Mouse (Mus musculus): ENCODE data around the gene Mical2.
A peak's percentile ranks its signal among the peaks of the same experiment; 100 is the strongest.

Gene Mical2

GRCm38 (mm10) chr7:112225615-112226262, at the start of gene Mical2:
Gene Mical2 (plus strand): TSS chr7:112225856.
- Histone ChIP-seq H3K4me3 (replicated peaks; ENCODE audit: low read length) (peak within 1 kb of the TSS; percentile 83), H3K9me3 (ENCODE audit: low read length) (peaks cover 4% of the 10 kb centered on the region), H3K36me3 (ENCODE audit: insufficient read depth, low read length) (no peaks in the 10 kb centered on the region), H3K27me3 (ENCODE audit: insufficient read depth, low read length) (peaks cover 68% of the 10 kb centered on the region), H3K4me1 (replicated peaks; ENCODE audit: low read depth, low read length) (peaks cover 27% of the 10 kb centered on the region)
- TF ChIP-seq CTCF (conservative IDR thresholded peaks at IDR 0.05; ENCODE audit: low read length): no peak
- no peak for TF ChIP-seq POU5F1 (IDR thresholded peaks at IDR 0.05; ENCODE audit: borderline replicate concordance, low read length)
- no peak for TF ChIP-seq NANOG (IDR thresholded peaks at IDR 0.05; ENCODE audit: borderline replicate concordance, low read length)

GRCm38 (mm10) chr7:112176627-112177026, 49.0 kb upstream of the Mical2 start:
- peaks cover 8% of the 10 kb centered on the region for H3K4me1 ChIP-seq (replicated peaks; ENCODE audit: low read depth, low read length)
- H3K27me3 ChIP-seq (ENCODE audit: insufficient read depth, low read length): no peaks in the 10 kb centered on the region; the same call in 1 of the 2 replicates
- TF ChIP-seq POU5F1 (IDR thresholded peaks at IDR 0.05; ENCODE audit: borderline replicate concordance, low read length) (no peak), NANOG (IDR thresholded peaks at IDR 0.05; ENCODE audit: borderline replicate concordance, low read length) (no peak), CTCF (conservative IDR thresholded peaks at IDR 0.05; ENCODE audit: low read length) (no peak)
- H3K9me3 ChIP-seq (ENCODE audit: low read length): peaks cover 4% of the 10 kb centered on the region; the same call in 1 of the 2 replicates
- H3K4me3 ChIP-seq (replicated peaks; ENCODE audit: low read length): no peak overlapping the region
- no peaks in the 10 kb centered on the region for H3K36me3 ChIP-seq (ENCODE audit: insufficient read depth, low read length)

GRCm38 (mm10) chr7:112180235-112180705, 45.4 kb upstream of the Mical2 start:
- TF ChIP-seq CTCF (conservative IDR thresholded peaks at IDR 0.05; ENCODE audit: low read length) (peak; percentile 92), NANOG (IDR thresholded peaks at IDR 0.05; ENCODE audit: borderline replicate concordance, low read length) (no peak)
- Histone ChIP-seq H3K4me3 (replicated peaks; ENCODE audit: low read length) (no peak overlapping the region), H3K36me3 (ENCODE audit: insufficient read depth, low read length) (no peaks in the 10 kb centered on the region), H3K9me3 (ENCODE audit: low read length) (peaks cover 4% of the 10 kb centered on the region; the same call in 1 of the 2 replicates), H3K4me1 (replicated peaks; ENCODE audit: low read depth, low read length) (peaks cover 8% of the 10 kb centered on the region), H3K27me3 (ENCODE audit: insufficient read depth, low read length) (peaks cover 2% of the 10 kb centered on the region; the same call in 1 of the 2 replicates)

GRCm38 (mm10) chr7:112183258-112183841, 42.3 kb upstream of the Mical2 start:
- peak; percentile 96 for TF ChIP-seq CTCF (conservative IDR thresholded peaks at IDR 0.05; ENCODE audit: low read length)
- TF ChIP-seq POU5F1 (IDR thresholded peaks at IDR 0.05; ENCODE audit: borderline replicate concordance, low read length): no peak
- no peak for TF ChIP-seq NANOG (IDR thresholded peaks at IDR 0.05; ENCODE audit: borderline replicate concordance, low read length)
- Histone ChIP-seq H3K9me3 (ENCODE audit: low read length) (peaks cover 3% of the 10 kb centered on the region; the same call in 1 of the 2 replicates), H3K36me3 (ENCODE audit: insufficient read depth, low read length) (no peaks in the 10 kb centered on the region), H3K4me3 (replicated peaks; ENCODE audit: low read length) (no peak overlapping the region), H3K27me3 (ENCODE audit: insufficient read depth, low read length) (peaks cover 2% of the 10 kb centered on the region; the same call in 1 of the 2 replicates), H3K4me1 (replicated peaks; ENCODE audit: low read depth, low read length) (peaks cover 9% of the 10 kb centered on the region)

GRCm38 (mm10) chr7:112184519-112185225, 41.0 kb upstream of the Mical2 start:
- Histone ChIP-seq H3K36me3 (ENCODE audit: insufficient read depth, low read length) (no peaks in the 10 kb centered on the region), H3K4me3 (replicated peaks; ENCODE audit: low read length) (no peak overlapping the region), H3K9me3 (ENCODE audit: low read length) (peaks cover 8% of the 10 kb centered on the region; the same call in 1 of the 2 replicates), H3K4me1 (replicated peaks; ENCODE audit: low read depth, low read length) (peaks cover 9% of the 10 kb centered on the region), H3K27me3 (ENCODE audit: insufficient read depth, low read length) (peaks cover 2% of the 10 kb centered on the region; the same call in 1 of the 2 replicates)
- TF ChIP-seq CTCF (conservative IDR thresholded peaks at IDR 0.05; ENCODE audit: low read length) (no peak), NANOG (IDR thresholded peaks at IDR 0.05; ENCODE audit: borderline replicate concordance, low read length) (no peak), POU5F1 (IDR thresholded peaks at IDR 0.05; ENCODE audit: borderline replicate concordance, low read length) (no peak)

DNA sequence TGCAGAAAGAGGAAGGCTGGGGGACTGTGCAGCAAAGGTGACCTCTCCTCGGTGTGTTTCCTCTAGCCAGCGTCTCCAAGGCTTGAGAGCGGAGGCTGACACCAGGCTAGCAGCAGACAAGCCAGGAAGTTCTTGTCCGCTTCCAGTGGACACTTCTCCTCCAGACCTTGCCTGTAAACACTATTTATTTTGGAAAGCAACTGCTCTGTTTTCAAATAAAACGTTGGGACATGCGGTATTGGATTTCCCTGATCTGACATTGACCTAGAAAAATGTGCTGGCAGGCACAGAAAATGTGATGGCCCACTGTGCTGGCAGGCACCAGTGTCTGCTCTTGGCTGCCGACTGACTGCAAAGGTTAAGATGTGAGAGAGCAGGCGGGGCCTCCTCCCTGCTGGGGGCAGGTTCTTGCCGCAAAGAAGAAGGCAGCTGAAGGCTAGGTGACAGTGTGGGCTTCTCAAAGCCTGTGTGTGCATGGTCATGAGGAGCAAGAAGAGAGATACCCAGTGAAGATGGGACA, 40.4 kb upstream of the Mical2 start:
- TF ChIP-seq POU5F1 (IDR thresholded peaks at IDR 0.05; ENCODE audit: borderline replicate concordance, low read length) (no peak), CTCF (conservative IDR thresholded peaks at IDR 0.05; ENCODE audit: low read length) (no peak), NANOG (IDR thresholded peaks at IDR 0.05; ENCODE audit: borderline replicate concordance, low read length) (no peak)
- Histone ChIP-seq H3K27me3 (ENCODE audit: insufficient read depth, low read length) (peaks cover 2% of the 10 kb centered on the region; the same call in 1 of the 2 replicates), H3K4me1 (replicated peaks; ENCODE audit: low read depth, low read length) (peaks cover 6% of the 10 kb centered on the region; the same call in 1 of the 2 replicates), H3K36me3 (ENCODE audit: insufficient read depth, low read length) (no peaks in the 10 kb centered on the region), H3K9me3 (ENCODE audit: low read length) (peaks cover 8% of the 10 kb centered on the region; the same call in 1 of the 2 replicates), H3K4me3 (replicated peaks; ENCODE audit: low read length) (no peak overlapping the region)

DNA sequence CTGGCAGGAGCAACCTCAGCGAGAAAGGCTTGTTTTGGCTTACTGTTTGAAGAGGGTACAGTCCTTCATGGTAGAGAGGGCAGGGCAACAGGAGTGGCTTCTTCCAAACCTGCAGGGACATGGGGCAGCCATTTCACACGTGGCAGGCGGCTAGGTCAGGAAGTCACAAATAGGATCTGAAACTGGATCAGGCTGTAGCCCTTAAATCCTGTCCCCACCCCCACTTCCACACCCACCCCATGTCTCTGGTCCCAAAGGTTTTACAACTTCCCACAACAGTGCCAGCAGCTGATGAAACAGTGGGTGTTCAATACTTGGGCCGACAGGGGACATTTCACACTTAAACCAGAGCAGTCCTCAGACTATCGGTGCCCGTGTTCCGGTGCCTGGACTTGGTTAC, 38.8 kb upstream of the Mical2 start:
- TF ChIP-seq NANOG (IDR thresholded peaks at IDR 0.05; ENCODE audit: borderline replicate concordance, low read length) (no peak), CTCF (conservative IDR thresholded peaks at IDR 0.05; ENCODE audit: low read length) (no peak), POU5F1 (IDR thresholded peaks at IDR 0.05; ENCODE audit: borderline replicate concordance, low read length) (no peak)

More for the DNA sequence above, 38.8 kb upstream of the Mical2 start:
- H3K27me3 ChIP-seq (ENCODE audit: insufficient read depth, low read length): 0 out of 2 replicates have a peak, but pooled peaks cover 2% of the 10 kb centered on the region
- peaks cover 8% of the 10 kb centered on the region; the same call in 1 of the 2 replicates for H3K9me3 ChIP-seq (ENCODE audit: low read length)
- no peak overlapping the region for H3K4me3 ChIP-seq (replicated peaks; ENCODE audit: low read length)
- H3K4me1 ChIP-seq (replicated peaks; ENCODE audit: low read depth, low read length): peaks cover 2% of the 10 kb centered on the region; the same call in 1 of the 2 replicates
- H3K36me3 ChIP-seq (ENCODE audit: insufficient read depth, low read length): no peaks in the 10 kb centered on the region

All from E14TG2a.4 (cell line).